In genomic region chr11:113985826-113986416, GRCm38 (mm10) we compare ENCODE assay signal across 18 mouse cellular contexts.
A peak's percentile ranks its signal among the peaks of the same experiment; 100 is the strongest.
DNase-seq lines count a peak whose midpoint lies in the region; ATAC-seq and TF ChIP-seq lines count a peak whose summit lies in the region.
"Had no signal": no experiment of that assay in that cellular context is flagged by ENCODE, and none has a peak within 500 bp of the region (broad histone marks: within the 10 kb centered on the region; RNA-seq: fewer than 3 reads in every experiment).

No protein-coding gene starts in this region.

- 44% methylated on average over 5 of the region's 5 CpGs for WGBS in forebrain, embryonic 13.5 days
- WGBS in forebrain, embryonic 10.5 days, result 64% methylated on average over 5 of the region's 5 CpGs
- 29% methylated on average over 5 of the region's 5 CpGs for WGBS in lung, embryonic 14.5 days
- 34% methylated on average over 5 of the region's 5 CpGs for WGBS in lung, postnatal 0 days
- 46% methylated on average over 5 of the region's 5 CpGs for WGBS in midbrain, embryonic 14.5 days

- ATAC-seq in forebrain, embryonic 13.5 days, result no peak
- ATAC-seq in lung, embryonic 14.5 days (ENCODE audit: insufficient read depth), result no peak
- ATAC-seq in lung, postnatal 0 days, result no peak
- peak; percentile 14 to 39; a peak in 1 of 4 replicates for ATAC-seq in hematopoietic stem cell, adult 5-6 weeks (replicated peaks in 1 of 2; ENCODE audit: insufficient read depth in 1 of 2, low FRiP score in 2 of 2, low TSS enrichment in 1 of 2, low read depth in 1 of 2, poor library complexity in 2 of 2, severe bottlenecking in 2 of 2)
- no peak for ATAC-seq in midbrain, embryonic 14.5 days (ENCODE audit: low FRiP score, low TSS enrichment)

- H3K9me3 ChIP-seq in forebrain, embryonic 13.5 days (replicated peaks), result no peaks in the 10 kb centered on the region
- H3K9me3 ChIP-seq in forebrain, embryonic 10.5 days, result no peaks in the 10 kb centered on the region
- no peaks in the 10 kb centered on the region for H3K9me3 ChIP-seq in lung, embryonic 14.5 days (ENCODE audit: low read depth, low read length)
- H3K9me3 ChIP-seq in lung, postnatal 0 days (ENCODE audit: low read length), result no peaks in the 10 kb centered on the region
- no peaks in the 10 kb centered on the region for H3K9me3 ChIP-seq in midbrain, embryonic 14.5 days (ENCODE audit: control insufficient read depth, low read length)
- H3K9me3 ChIP-seq: lung, embryonic 15.5 days had no signal

- peaks cover 17% of the 10 kb centered on the region for H3K27me3 ChIP-seq in forebrain, embryonic 13.5 days
- H3K27me3 ChIP-seq in forebrain, embryonic 10.5 days (ENCODE audit: poor library complexity, severe bottlenecking), result peaks cover 8% of the 10 kb centered on the region; the same call in 1 of the 2 replicates
- H3K27me3 ChIP-seq in lung, embryonic 14.5 days (ENCODE audit: insufficient read depth, low read length), result no peaks in the 10 kb centered on the region
- no peaks in the 10 kb centered on the region for H3K27me3 ChIP-seq in lung, postnatal 0 days (replicated peaks; ENCODE audit: insufficient read depth, low read length)
- no peaks in the 10 kb centered on the region for H3K27me3 ChIP-seq in midbrain, embryonic 14.5 days (ENCODE audit: control insufficient read depth, insufficient read depth, low read length)
- H3K27me3 ChIP-seq: lung, embryonic 15.5 days had no signal

- no peak for DNase-seq in forebrain, embryonic 10.5 days (ENCODE audit: extremely low spot score, low spot score)
- peak; percentile 33 for DNase-seq in lung, embryonic 14.5 days
- DNase-seq in lung, postnatal 0 days (ENCODE audit: low spot score), result no peak
- DNase-seq in midbrain, embryonic 14.5 days, result peak; percentile 60
- no peak for DNase-seq in thymus, postnatal 10 days (ENCODE audit: low spot score in 2 of 2)
- no peak for DNase-seq in right cerebral cortex, postnatal 36 days (ENCODE audit: low spot score in 2 of 2)
- DNase-seq: adrenal gland, adult 8-10 months; cerebellum, adult 11-12 months; cerebellum, postnatal 25 days; gastrocnemius, postnatal 25 days; kidney, adult 11 months; left cerebral cortex, postnatal 4 days; thymus, postnatal 4 days had no signal

- no peak for TF ChIP-seq EP300 in lung, postnatal 0 days (IDR thresholded peaks at IDR 0.05)

- no peaks in the 10 kb centered on the region for H3K36me3 ChIP-seq in forebrain, embryonic 13.5 days (ENCODE audit: poor library complexity, severe bottlenecking)
- no peaks in the 10 kb centered on the region for H3K36me3 ChIP-seq in forebrain, embryonic 10.5 days (replicated peaks)
- no peaks in the 10 kb centered on the region for H3K36me3 ChIP-seq in lung, embryonic 14.5 days (ENCODE audit: insufficient read depth)
- no peaks in the 10 kb centered on the region for H3K36me3 ChIP-seq in lung, postnatal 0 days (ENCODE audit: insufficient read depth, low read length)
- no peaks in the 10 kb centered on the region for H3K36me3 ChIP-seq in midbrain, embryonic 14.5 days (ENCODE audit: control insufficient read depth, insufficient read depth, low read length)
- H3K36me3 ChIP-seq: lung, embryonic 15.5 days had no signal

- TF ChIP-seq CTCF in lung, embryonic 14.5 days (IDR thresholded peaks at IDR 0.05; ENCODE audit: low read depth), result no peak
- no peak for TF ChIP-seq CTCF in lung, postnatal 0 days (IDR thresholded peaks at IDR 0.05)

- H3K27ac ChIP-seq in forebrain, embryonic 13.5 days, result peak overlapping the region; percentile 17
- H3K27ac ChIP-seq in forebrain, embryonic 10.5 days, result no peak overlapping the region
- H3K27ac ChIP-seq in lung, embryonic 14.5 days (ENCODE audit: low read depth), result no peak overlapping the region
- no peak overlapping the region for H3K27ac ChIP-seq in lung, postnatal 0 days (ENCODE audit: low read length)
- H3K27ac ChIP-seq in midbrain, embryonic 14.5 days (replicated peaks; ENCODE audit: low read depth, low read length), result no peak overlapping the region
- H3K27ac ChIP-seq: kidney, postnatal 0 days; lung, embryonic 15.5 days had no signal

- peaks cover 60% of the 10 kb centered on the region for H3K4me1 ChIP-seq in forebrain, embryonic 13.5 days
- H3K4me1 ChIP-seq in forebrain, embryonic 10.5 days, result peaks cover 44% of the 10 kb centered on the region
- peaks cover 15% of the 10 kb centered on the region for H3K4me1 ChIP-seq in lung, embryonic 14.5 days (ENCODE audit: insufficient read depth)
- H3K4me1 ChIP-seq in lung, postnatal 0 days (ENCODE audit: insufficient read depth, low read depth, low read length), result no peaks in the 10 kb centered on the region
- H3K4me1 ChIP-seq in midbrain, embryonic 14.5 days (ENCODE audit: control insufficient read depth, insufficient read depth, low read length), result peaks cover 47% of the 10 kb centered on the region

- H3K4me3 ChIP-seq in forebrain, embryonic 13.5 days, result no peak overlapping the region
- no peak overlapping the region for H3K4me3 ChIP-seq in forebrain, embryonic 10.5 days
- no peak overlapping the region for H3K4me3 ChIP-seq in lung, embryonic 14.5 days (ENCODE audit: low read depth, low read length)
- no peak overlapping the region for H3K4me3 ChIP-seq in lung, postnatal 0 days (ENCODE audit: low read depth, low read length)
- H3K4me3 ChIP-seq in midbrain, embryonic 14.5 days (replicated peaks; ENCODE audit: low read depth, low read length), result no peak overlapping the region
- H3K4me3 ChIP-seq: lung, embryonic 15.5 days had no signal

- H3K4me2 ChIP-seq in forebrain, embryonic 13.5 days, result no peak overlapping the region
- no peak overlapping the region for H3K4me2 ChIP-seq in lung, embryonic 14.5 days
- no peak overlapping the region for H3K4me2 ChIP-seq in lung, postnatal 0 days (replicated peaks; ENCODE audit: low read depth, low read length)
- H3K4me2 ChIP-seq in midbrain, embryonic 14.5 days (ENCODE audit: low read length), result no peak overlapping the region
- H3K4me2 ChIP-seq: liver, embryonic 11.5 days; lung, embryonic 15.5 days had no signal

- H3K9ac ChIP-seq in forebrain, embryonic 13.5 days, result no peak overlapping the region
- H3K9ac ChIP-seq in lung, embryonic 14.5 days, result no peak overlapping the region
- H3K9ac ChIP-seq in lung, postnatal 0 days (replicated peaks; ENCODE audit: low read depth), result no peak overlapping the region
- no peak overlapping the region for H3K9ac ChIP-seq in midbrain, embryonic 14.5 days (replicated peaks; ENCODE audit: low read length)
- H3K9ac ChIP-seq: lung, embryonic 15.5 days had no signal

Comparison
In these comparisons a context has a peak if more than half of its experiments do, and no peak if none do; other contexts are left out.
1. DNase-seq: peak in lung, embryonic 14.5 days (single experiment) and midbrain, embryonic 14.5 days (single experiment); none in forebrain, embryonic 10.5 days (single experiment), lung, postnatal 0 days (single experiment), thymus, postnatal 10 days (0 of 2) and right cerebral cortex, postnatal 36 days (0 of 2).
2. ATAC-seq: peak in hematopoietic stem cell, adult 5-6 weeks (2 of 2); none in forebrain, embryonic 13.5 days (single experiment), lung, embryonic 14.5 days (single experiment), lung, postnatal 0 days (single experiment) and midbrain, embryonic 14.5 days (single experiment).